Mouse (Mus musculus) ES-E14 (cell line): ENCODE measurements at regions not wholly inside any gene's neighbourhood (a gene's known extent, or its start where the extent isn't known, plus 50 kb on each side); places are given as distances from the start of the nearest gene placed in this dataset.

Experiments
- DNase-seq: peaks from one replicate; pipeline ENCODE4 v3.0.0-alpha.2; 2013; ENCODE audit warnings: low read depth, low spot score
- H3K27ac ChIP-seq: 2 replicates; pipeline ENCODE4 v1.5.1; 2012; ENCODE audit warnings: low read depth, mild to moderate bottlenecking, low read length, moderate library complexity, mixed read lengths; ENCODE audit not compliant: poor library complexity, insufficient read depth, severe bottlenecking
- H3K36me3 ChIP-seq: 2 replicates; pipeline ENCODE4 v1.6.1; 2012; ENCODE audit warnings: mild to moderate bottlenecking, low read length, moderate library complexity, mixed read lengths; ENCODE audit not compliant: control insufficient read depth, poor library complexity, insufficient read depth, severe bottlenecking
- H3K4me1 ChIP-seq, 2 experiments: fragments of 150-350 bp in 1 of 2; sonication (generic) in 1 of 2; 2 replicates each; pipeline ENCODE4 v1.6.1; 2012; ENCODE audit warnings: low read length in 2 of 2, mild to moderate bottlenecking in 1 of 2, mixed read lengths in 1 of 2; ENCODE audit not compliant: control insufficient read depth in 2 of 2, insufficient read depth in 2 of 2, poor library complexity in 1 of 2
- H3K4me3 ChIP-seq, 2 experiments: fragments of 150-350 bp in 1 of 2; sonication (generic) in 1 of 2; 2 replicates each; pipeline ENCODE4 v1.5.1; 2012; ENCODE audit warnings: low read length in 2 of 2, low read depth in 1 of 2, mild to moderate bottlenecking in 1 of 2, mixed read lengths in 1 of 2; ENCODE audit not compliant: insufficient read depth in 1 of 2, poor library complexity in 1 of 2, severe bottlenecking in 1 of 2
- H3K9ac ChIP-seq: 2 replicates; pipeline ENCODE4 v1.6.1; 2012; ENCODE audit warnings: low read depth, mild to moderate bottlenecking, low read length, mixed read lengths; ENCODE audit not compliant: poor library complexity, insufficient read depth, severe bottlenecking
- H3K9me3 ChIP-seq: fragments of 150-350 bp; sonication (generic); 2 replicates; pipeline ENCODE4 v1.6.1; 2012; ENCODE audit warnings: low read depth, mild to moderate bottlenecking, low read length; ENCODE audit not compliant: control insufficient read depth, insufficient read depth
- CHD2 ChIP-seq: IDR thresholded peaks from 2 replicates; pipeline ENCODE4 v1.6.1; 2014; ENCODE audit warnings: mild to moderate bottlenecking, low read depth, low read length, inconsistent platforms
- HCFC1 ChIP-seq: IDR thresholded peaks from 2 replicates; pipeline ENCODE4 v1.6.1; 2012; ENCODE audit warnings: low read length, inconsistent platforms, borderline replicate concordance; ENCODE audit not compliant: insufficient read depth
- MAFK ChIP-seq: IDR thresholded peaks from 2 replicates; pipeline ENCODE4 v1.6.1; 2014; ENCODE audit warnings: mild to moderate bottlenecking, low read depth, low read length, inconsistent platforms; ENCODE audit not compliant: insufficient read depth
- ZC3H11A ChIP-seq: IDR thresholded peaks from 2 replicates; pipeline ENCODE4 v1.6.1; 2012; ENCODE audit warnings: low read depth, mild to moderate bottlenecking, inconsistent platforms, low read length, borderline replicate concordance
- ZNF384 ChIP-seq: IDR thresholded peaks from 2 replicates; pipeline ENCODE4 v1.6.1; 2012; ENCODE audit warnings: low read depth, low read length, inconsistent platforms
- in situ Hi-C, 2 experiments: fragments of 600-800 bp; cut with MboI; formaldehyde crosslinking; loops; one replicate each; pipeline ENCODE4 v1.15.1; 2025; ENCODE audit warnings: low sequenced_read_pairs in 2 of 2, inconsistent platforms in 1 of 2; ENCODE audit not compliant: unreplicated experiment in 2 of 2

DNA sequence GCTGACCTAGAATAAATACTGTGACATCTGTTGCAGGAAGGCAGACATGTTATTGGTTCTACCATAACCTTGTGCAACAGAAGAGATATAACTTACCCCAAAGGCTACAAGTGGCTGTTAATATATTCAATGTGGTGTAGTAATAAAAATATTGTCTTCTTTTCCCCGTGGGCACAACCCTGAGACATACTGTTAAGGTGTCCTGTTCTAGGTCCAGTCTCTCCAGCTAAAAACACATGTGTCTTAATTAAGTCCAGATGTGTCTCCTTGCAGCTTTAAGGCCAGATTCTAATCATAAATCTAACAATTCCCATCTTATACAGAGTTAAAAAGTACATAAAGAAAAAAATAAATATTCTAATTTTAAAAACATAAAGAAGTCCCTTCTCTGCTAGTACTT, 175.8 kb downstream of the 4933402N22Rik start:
- Histone ChIP-seq H3K4me3 (no peak overlapping the region), H3K9ac (no peak overlapping the region), H3K4me1 (no peaks in the 10 kb centered on the region), H3K27ac (no peak overlapping the region), H3K36me3 (no peaks in the 10 kb centered on the region), H3K9me3 (no peaks in the 10 kb centered on the region)
- no peak for DNase-seq
- TF ChIP-seq ZNF384 (no peak), HCFC1 (no peak), ZC3H11A (no peak), MAFK (no peak), CHD2 (no peak)
- in situ Hi-C loops = no loop called here

DNA sequence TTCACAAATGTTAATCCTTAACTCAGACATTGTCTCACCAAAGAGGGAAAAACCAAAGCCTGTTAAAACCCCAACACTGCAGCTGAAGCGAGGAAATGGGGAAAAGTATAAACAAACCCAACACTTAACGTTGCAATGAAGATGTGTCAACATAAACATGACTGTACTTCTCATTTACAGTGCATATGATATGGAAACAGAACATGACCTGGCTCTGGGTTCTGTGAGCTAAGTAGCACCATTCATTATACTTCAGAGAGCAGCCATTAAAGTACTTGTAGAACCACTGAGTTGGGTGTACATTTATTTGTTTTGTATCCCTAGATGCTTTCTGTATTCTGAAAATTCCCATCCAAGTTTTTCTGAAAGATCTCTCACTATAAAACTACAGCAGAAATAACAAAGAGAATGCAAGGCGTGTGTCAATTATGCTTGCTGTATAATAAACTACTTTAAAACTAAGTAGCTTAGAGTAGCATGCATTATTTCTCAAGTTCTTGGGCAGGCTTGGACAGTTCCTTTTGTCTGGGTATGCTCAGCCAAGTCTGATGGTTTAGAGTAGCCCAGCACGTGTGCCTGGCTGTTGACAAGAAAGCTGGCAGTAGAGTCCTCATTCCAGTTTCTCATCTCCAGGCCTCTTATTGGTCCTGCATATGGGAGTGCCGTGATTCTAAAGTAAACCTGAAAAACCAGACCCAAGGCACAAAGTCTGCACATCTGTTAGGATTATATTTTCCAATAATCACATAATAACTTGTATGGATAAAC, 198.9 kb downstream of the 4933402N22Rik start:
- H3K4me1 ChIP-seq = no peaks in the 10 kb centered on the region
- H3K27ac ChIP-seq = no peak overlapping the region
- no peak for DNase-seq
- TF ChIP-seq ZNF384 = no peak
- TF ChIP-seq CHD2 = no peak
- TF ChIP-seq HCFC1 = no peak
- no peak for TF ChIP-seq MAFK
- H3K9me3 ChIP-seq = no peaks in the 10 kb centered on the region
- in situ Hi-C loops = no loop called here
- H3K4me3 ChIP-seq = no peak overlapping the region
- no peaks in the 10 kb centered on the region for H3K36me3 ChIP-seq
- no peak overlapping the region for H3K9ac ChIP-seq

DNA sequence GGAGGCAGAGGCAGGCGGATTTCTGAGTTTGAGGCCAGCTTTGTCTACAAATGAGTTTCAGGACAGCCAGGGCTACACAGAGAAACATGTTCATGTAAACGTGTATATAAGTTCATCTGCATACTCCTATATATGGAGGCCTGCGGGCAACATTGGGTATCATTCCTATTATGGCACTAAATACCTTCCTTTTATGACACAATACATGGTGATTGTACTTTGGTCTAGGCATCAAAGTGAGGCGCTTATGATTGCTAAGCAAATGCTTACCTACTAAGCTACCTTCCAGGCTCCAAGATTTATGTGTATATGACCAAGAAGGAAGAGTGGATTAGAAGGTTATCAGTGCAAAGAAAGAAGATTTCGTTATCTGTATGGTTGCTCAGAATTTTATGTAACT, 207.1 kb downstream of the 4933402N22Rik start:
- no peak overlapping the region for H3K9ac ChIP-seq
- TF ChIP-seq CHD2 = no peak
- TF ChIP-seq HCFC1 = no peak
- no peak for TF ChIP-seq ZC3H11A
- TF ChIP-seq MAFK = no peak
- TF ChIP-seq ZNF384 = no peak
- no peak overlapping the region for H3K4me3 ChIP-seq
- in situ Hi-C loops = no loop called here
- no peaks in the 10 kb centered on the region for H3K4me1 ChIP-seq
- no peak for DNase-seq
- H3K27ac ChIP-seq = no peak overlapping the region
- no peaks in the 10 kb centered on the region for H3K9me3 ChIP-seq
- H3K36me3 ChIP-seq = no peaks in the 10 kb centered on the region

DNA sequence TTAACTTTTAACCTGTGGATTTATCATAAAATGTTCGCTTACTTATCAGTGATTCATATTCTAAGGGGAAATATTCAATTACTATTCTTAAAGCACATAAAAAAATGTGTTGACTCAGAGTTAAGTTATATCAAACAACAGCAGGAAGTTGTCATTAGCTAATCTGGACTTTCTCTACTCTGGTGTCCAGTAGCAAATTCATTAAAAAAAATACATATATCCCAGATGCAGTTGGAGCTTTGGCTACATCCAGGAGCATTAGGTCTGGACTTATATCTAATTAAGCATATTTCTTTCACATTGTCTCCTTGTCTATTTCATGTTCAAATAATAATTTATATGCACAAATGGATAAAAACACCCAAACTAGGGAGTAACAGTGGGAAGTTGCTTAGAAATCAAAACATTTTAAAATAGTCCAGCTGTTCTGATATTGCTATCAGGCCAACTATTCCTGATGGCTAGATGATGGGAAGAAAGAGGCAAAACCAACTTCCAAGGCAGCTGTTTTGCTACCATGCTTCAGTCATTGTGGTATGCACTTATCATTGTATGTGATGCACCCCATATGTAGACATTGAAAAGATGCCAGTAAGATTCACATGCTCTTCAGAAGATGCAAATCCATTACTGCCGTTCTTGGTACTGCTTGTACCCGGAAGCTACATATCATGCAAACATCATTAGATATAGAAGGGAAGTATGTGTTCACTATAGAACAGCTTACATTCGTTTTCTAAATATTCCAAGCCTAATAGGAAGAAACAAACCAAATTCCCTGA, 209.8 kb downstream of the 4933402N22Rik start:
- H3K27ac ChIP-seq = no peak overlapping the region
- DNase-seq = no peak
- in situ Hi-C loops = no loop called here

More for the DNA sequence above, 209.8 kb downstream of the 4933402N22Rik start:
- Histone ChIP-seq H3K9ac (no peak overlapping the region), H3K9me3 (no peaks in the 10 kb centered on the region), H3K36me3 (no peaks in the 10 kb centered on the region), H3K4me3 (no peak overlapping the region), H3K4me1 (no peaks in the 10 kb centered on the region)
- TF ChIP-seq ZNF384 (no peak), HCFC1 (no peak), CHD2 (no peak), MAFK (no peak), ZC3H11A (no peak)
